Mouse (Mus musculus): ENCODE results near the gene Rad23b.
"Not testable (repeated sequence)": the region's sequence is repeated elsewhere in the genome, so short reads cannot be mapped to it uniquely, and the experiment has no call there.

Rad23b gene

DNA sequence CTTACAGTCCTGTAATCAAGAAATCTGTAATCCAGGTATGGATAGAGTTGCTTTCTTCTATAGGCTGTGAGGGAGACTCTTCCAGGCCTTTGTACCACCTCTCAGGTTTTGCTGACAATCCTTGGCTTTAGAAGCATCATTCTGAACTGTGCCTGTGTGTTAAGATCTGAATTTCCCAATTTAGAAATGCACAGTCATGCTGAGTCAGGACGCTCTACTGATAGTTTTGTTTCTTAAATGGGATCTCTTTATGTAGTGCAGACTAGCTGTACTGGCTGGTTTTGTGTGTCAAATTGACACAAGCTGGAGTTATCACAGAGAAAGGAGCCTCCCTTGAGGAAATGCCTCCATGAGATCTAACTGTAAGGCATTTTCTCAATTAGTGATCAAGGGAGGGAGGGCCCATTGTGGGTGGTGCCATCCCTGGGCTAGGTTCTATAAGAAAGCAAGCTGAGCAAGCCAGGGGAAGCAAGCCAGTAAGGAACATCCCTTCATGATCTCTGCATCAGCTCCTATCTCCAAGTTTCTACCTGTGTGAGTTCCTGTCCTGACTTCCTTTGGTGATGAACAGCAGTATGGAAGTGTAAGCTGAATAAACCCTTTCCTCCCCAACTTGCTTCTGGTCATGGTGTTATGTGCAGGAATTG, 59.9 kb downstream of the Rad23b start:
- in situ Hi-C loops (cut with MboI; ENCODE audit: unreplicated experiment in 2 of 2), result not testable (repeated sequence)

DNA sequence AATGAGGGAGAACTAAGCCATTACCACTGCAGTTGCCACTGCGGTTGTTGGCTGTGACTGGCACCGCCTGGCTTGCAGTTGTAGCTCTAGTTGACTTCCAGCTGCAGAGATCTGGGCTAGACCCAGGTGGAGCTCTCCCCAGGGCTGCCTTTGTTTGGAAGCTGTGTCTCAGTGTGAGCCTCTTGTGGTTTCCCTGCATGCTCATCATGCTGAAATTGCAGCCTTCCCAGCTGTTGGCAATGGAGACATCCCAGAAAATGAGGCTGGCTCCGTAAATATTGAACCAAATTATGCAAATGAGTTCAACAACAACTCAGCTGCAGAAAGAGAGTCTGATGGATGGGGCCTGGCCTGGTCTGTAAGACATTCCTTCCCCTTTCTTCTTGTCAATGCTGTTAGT, 66.0 kb downstream of the Rad23b start:
- in situ Hi-C loops (cut with MboI; ENCODE audit: unreplicated experiment in 2 of 2), result no loop called here

DNA sequence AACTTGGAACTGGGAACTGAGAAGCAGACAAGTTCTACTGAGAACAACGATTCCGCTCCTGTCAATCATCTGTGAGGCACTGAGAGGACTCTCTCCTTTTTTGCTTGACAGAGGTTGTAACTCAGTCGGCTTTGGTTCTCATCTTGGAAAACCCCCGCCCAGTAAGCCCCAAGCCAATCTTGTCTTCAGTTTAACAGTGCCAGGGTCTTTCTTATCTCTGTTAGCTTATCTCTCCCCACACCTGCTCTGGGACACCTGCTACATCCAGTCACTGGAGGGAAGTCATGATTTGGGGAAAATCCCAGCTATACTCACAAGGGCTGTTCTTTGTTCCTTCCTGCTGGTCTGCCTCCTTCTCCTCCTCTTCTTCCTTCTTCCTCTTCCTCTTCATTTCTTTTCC, 76.4 kb downstream of the Rad23b start:
- in situ Hi-C loops (cut with MboI; ENCODE audit: unreplicated experiment in 2 of 2), result no loop called here
